Mouse (Mus musculus) adrenal gland, postnatal 36 days (tissue): Measurements from ENCODE around the gene H2-Q7. TPM values are rescaled to one million over a fixed set of nuclear protein-coding genes. Genes with fewer than 3 reads are reported as not detected.
"Not testable (repeated sequence)": the region's sequence is repeated elsewhere in the genome, so short reads cannot be mapped to it uniquely, and the experiment has no call there.

Experiments used
- DNase-seq, 2 experiments: peaks; one replicate each; pipeline ENCODE4 v3.0.0; 2021; ENCODE audit warnings: mixed read lengths in 1 of 2
- total RNA-seq, 2 experiments: library from RNA; stranded (reverse); gene quantifications; 2 replicates each; pipeline ENCODE4 v1.2.3; 2021

Gene H2-Q7
- total RNA-seq, 2 experiments from 2014 or later: 3.8 to 7.4 TPM

DNA sequence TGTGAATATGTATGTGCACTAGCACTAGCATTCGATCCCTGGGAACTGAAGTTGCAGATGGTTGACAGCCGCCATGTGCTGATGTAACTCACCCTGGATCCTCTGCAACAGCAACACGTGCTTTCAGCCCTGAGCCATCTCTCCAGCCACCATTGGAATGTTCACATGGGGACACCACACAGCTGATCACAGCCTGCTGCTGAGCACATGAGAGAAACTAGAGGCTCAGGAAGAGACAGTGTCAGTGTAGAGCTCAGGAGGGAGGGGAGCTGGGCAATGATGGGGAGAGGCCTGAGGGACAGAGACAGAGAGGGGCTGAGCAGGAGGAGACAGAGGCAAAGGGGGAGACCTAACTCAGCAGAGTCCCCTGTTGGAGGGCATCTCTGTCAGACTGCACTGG, 3.4 kb upstream of the H2-Q7 start:
- not testable (repeated sequence) for DNase-seq

DNA sequence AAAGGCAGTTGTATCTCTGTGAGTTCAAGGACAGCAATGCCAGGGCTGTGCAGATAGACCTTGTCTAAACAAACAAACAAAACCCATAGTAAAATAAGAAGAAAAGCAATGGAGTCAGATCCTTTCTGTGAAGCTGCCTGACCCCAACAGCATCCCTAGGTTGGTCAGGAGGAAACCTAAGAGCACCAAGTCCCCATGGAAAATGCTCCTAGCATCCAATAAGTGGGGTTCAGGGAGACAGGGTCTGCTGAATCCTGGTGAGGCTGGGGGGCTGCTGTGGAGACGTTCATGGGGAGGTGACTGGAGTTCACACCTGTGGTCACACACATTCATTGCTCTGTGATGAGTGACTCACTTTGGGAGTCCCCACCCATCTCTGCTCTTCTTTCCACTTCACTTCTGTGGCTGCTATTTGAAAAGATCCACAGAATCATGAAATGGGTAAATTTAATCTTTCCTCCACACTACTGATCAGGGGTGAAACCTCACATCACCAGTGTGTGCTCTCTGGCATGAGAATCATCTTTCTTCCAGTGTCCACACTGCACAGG, 1.5 kb upstream of the H2-Q7 start:
- DNase-seq: not testable (repeated sequence)

DNA sequence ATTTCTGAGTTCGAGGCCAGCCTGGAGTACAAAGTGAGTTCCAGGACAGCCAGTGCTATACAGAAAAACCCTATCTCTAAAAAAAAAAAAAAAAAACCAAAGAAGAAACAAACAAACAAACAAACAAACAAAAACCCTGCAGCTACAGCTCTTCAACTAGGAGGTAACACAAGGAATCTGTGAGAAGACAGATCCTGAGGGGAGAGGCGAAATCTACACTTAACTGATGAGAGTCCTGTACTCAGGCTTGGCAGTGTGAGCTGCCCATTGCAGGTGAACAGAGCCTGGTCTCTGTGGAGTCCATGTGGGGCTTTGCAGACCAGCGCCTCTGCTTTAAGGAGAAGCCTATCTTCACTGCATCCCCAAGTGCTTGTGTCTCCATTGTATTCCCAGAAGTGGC, 560 bp upstream of the H2-Q7 start:
- not testable (repeated sequence) for DNase-seq

DNA sequence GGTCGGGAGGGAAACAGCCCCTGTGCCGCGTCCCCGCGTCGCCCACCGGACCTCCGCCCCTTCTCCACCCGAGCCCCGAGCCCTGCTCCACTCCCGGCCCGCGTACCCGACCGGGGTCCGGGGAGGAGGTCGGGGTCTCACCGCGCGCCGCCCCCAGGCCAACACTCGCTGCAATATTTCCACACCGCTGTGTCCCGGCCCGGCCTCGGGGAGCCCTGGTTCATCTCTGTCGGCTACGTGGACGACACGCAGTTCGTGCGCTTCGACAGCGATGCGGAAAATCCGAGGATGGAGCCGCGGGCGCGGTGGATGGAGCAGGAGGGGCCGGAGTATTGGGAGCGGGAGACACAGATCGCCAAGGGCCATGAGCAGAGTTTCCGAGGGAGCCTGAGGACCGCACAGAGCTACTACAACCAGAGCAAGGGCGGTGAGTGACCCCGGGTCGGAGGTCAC, 366 bp downstream of the H2-Q7 start:
- DNase-seq: peak; percentile 28 to 46

DNA sequence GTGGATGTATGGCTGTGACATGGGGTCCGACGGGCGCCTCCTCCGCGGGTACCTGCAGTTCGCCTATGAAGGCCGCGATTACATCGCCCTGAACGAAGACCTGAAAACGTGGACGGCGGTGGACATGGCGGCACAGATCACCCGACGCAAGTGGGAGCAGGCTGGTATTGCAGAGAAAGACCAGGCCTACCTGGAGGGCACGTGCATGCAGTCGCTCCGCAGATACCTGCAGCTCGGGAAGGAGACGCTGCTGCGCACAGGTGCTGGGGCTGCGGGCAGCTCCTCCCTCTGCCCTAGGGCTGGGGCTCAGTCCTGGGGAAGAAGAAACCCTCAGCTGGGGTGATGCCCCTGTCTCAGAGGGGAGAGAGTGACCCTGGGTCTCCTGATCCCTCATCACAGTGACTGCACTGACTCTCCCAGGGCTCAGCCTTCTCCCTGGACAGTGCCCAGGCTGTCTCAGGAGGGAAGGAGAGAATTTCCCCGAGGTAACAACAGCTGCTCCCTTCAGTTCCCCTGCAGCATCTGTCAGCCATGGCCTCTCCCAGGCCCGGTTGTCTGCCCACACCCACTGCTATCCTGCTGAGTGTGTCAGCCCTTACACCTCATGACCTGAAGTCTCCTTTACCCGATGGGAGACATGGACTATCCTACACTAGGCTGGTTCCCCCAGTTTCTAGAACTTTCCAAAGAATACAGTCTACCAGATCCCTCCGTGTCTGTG, 1.1 kb downstream of the H2-Q7 start:
- not testable (repeated sequence) for DNase-seq

DNA sequence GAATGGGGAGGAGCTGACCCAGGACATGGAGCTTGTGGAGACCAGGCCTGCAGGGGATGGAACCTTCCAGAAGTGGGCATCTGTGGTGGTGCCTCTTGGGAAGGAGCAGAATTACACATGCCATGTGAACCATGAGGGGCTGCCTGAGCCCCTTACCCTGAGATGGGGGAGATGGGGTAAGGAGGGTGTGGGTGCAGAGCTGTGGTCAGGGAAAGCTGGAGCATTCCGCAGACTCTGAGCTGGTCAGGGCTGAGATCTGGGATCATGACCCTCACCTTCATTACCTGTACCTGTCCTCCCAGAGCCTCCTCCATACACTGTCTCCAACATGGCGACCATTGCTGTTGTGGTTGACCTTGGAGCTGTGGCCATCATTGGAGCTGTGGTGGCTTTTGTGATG, 3.4 kb downstream of the H2-Q7 start:
- not testable (repeated sequence) for DNase-seq

DNA sequence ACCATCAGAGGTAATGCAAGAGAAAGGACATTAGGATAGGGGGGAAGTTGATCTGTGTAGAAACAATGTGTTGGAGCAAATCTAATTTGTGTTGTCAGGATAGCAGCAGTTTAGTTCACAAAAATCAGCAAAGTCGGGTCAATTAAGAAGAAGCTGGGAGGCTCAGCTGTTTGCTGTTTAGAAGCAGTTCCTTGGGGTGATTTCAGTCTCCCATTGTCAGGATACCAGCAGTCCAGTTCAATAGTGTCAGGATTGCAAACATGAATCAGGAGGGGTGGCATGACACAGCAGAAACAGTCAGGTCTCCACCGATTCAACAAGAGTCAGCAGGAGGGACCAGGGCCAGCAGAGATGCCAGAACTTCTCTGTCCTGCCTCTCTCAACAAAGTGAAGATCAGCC, 5.6 kb downstream of the H2-Q7 start:
- not testable (repeated sequence) for DNase-seq

DNA sequence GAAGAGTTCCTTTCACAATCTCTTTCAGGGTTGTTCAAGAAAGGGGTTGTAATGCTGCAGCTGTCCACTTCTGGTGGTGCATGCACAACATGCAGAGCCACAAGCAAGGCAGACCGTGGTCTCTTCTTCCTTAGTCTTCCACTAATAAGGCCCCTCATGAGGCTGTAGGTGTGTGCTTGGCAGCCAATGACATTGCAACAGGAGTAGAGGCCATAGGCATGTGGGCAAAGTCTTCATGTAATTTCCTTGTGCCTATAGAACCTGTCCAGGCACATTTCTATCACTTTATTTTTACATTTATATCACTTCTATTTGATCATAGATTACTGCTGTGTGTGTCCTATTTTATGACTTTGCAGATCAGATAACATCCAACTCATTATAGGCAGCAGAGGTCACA, 19.3 kb downstream of the H2-Q7 start:
- DNase-seq: not testable (repeated sequence)

DNA sequence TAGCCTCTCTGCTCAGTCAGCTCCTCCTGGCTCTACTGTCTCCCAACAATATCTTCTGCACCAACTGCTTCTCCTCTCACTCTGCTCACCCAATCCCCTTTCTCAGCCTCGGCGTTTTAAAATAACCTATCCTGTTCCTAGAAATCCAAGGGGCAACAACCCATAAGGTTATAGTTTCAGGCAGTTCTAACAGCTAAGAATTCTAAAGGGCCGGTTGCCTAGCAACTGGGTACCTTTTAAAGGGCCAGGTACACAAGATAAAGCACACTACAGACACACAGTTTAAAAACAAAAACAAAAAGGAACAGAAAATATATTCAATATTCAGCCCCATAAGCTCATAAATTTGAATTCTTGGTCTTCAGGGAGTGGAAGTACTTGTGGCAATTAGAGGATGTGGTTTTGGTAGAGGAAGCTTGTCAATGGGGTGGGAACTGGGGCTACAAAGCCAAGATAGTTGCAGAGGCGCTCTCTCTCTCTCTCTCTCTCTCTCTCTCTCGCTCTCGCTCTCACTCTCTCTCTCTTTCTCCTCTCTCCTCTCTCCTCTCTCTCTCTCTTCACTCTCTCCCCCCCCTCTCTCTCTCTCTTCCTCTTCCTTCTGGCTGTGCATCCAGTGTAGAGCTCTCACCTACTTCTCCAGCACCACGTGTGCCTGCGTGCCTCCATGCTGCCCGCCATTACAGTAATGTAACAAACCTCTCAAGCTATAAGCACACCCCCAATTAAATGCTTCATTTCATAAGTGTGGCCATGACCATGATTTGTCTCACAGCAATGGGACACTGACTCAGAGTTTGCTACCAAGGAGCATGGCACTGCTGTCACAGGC, 21.8 kb downstream of the H2-Q7 start:
- not testable (repeated sequence) for DNase-seq

DNA sequence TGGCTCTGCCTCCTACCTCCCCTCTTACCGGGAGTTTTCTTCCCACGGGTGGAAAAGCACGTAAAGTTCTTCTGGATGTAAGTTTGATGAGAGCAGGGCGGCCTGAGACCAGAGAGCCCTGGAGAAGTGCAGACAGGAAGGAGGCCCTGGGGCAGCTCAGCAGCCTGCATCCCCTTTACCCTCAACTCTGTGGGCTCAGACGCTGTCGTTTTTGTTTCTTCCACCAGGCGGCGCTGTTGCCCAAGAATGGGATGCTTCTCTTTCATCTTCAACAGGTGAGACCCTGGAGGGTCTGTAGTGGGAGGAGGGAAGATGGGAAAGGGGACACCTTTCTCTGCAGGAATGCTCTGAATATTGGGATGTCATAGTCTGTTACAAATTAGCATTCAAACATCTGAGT, 26.7 kb downstream of the H2-Q7 start:
- DNase-seq: not testable (repeated sequence)

DNA sequence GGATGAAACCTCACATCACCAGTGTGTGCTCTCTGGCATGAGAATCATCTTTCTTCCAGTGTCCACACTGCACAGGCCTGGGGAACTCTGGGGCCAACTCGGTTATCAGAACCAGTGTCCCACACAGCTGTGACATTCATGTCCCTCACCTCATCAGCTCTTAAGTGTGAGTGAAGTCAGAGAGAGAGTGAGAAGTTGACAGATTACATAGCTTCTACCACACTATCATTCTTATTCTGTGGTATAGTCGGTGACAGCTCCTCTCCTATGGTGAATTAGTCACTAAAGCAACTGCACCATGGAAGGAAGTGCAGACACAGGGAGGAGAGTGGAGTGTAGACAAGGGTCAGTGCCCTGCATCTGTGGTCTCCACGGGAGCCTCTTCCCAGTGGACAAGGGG, 30.0 kb downstream of the H2-Q7 start:
- not testable (repeated sequence) for DNase-seq

DNA sequence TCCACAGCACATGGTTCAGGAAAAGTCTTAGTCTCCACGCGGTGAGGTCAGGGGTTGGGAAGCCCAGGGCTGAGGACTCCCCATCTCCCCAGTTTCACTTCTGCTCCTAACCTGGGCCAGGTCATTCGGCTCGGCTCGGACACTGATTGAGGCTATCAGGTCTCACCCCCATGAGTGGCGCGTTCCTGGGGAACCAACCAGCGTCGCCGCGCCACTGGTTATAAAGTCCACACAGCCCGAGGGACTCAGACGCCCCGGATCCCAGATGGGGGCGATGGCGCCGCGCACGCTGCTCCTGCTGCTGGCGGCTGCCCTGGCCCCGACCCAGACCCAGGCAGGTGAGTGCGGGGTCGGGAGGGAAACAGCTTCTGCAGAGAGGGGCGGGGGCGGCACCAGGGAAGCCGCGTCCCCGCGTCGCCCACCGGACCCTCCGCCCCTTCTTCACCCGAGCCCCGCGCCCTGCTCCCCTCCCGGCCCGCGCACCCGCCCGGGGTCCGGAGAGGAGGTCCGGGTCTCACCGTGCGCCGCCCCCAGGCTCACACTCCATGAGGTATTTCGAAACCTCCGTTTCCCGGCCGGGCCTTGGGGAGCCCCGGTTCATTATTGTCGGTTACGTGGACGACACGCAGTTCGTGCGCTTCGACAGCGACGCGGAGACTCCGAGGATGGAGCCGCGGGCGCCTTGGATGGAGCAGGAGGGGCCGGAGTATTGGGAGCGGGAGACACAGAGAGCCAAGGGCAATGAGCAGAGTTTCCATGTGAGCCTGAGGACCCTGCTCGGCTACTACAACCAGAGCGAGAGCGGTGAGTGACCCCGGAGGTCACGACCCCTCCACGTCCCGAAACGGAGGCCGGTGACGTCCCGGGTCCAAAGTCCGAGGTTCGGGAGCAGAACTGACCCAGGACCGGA, 31.1 kb downstream of the H2-Q7 start, which contains the start of gene H2-Q10:
Gene H2-Q10 (plus strand): TSS at position 248 of the 910 bp plus-strand sequence.
- DNase-seq: peak in 1 of 2 experiments; percentile 23

DNA sequence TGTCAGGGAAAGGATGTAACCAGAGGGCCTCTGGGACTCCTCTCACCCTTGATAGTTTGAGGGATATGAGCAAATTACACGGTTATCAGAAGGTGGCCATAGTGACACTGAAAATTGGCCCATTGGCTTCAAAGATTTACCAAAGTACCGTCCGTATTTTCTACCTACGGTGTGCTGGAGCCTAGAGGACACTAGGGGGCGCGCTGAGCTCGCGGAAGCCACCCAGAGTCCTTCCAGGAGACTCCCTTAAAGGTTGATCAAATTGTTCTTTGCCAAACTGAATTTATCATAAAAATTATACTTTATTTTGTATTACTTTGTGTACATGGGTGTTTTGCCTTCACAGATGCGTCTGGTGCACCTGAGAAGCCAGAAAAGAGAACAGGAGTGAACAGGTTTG, 45.1 kb downstream of the H2-Q7 start:
- DNase-seq: peak; percentile 70 to 73

DNA sequence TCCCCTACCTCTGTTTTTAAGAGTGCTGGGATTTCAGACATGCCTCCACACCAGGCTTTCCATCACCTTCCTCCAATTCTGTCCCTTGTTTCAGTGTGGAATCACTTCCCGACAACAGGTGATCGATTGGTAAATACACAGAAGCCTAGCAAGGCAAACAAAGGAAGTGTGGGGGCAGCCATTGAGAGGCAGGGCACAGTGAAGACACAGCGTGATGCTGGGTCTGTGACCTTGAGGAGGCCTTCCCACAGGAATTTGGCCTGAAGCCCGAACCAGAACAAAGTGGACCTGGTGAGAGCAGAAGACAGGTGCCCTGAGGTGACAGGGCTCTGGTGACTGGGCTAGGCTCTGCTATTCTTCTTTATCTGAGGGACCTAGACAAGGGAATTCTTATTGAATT, 46.7 kb downstream of the H2-Q7 start:
- peak in 1 of 2 experiments; percentile 11 for DNase-seq

DNA sequence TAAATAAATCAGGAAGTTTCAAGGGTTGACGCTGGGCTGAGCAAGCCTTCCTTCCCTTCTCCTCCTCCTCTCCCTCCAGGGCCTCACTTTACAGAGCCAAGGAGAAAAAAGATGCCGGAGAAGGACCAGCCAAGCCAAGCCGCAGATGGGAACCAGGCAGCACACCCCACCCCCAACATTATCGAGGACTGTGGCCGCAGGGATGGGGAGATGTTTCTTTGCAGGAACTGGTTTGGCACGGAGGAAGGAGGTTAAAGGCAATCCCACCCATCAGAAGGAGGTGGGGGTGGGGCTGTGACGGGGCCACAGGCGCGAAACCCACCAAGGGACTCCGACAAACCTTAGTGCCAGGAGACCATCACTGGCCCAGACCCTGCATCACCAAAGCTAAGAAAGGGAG, 47.8 kb downstream of the H2-Q7 start:
- no peak for DNase-seq

DNA sequence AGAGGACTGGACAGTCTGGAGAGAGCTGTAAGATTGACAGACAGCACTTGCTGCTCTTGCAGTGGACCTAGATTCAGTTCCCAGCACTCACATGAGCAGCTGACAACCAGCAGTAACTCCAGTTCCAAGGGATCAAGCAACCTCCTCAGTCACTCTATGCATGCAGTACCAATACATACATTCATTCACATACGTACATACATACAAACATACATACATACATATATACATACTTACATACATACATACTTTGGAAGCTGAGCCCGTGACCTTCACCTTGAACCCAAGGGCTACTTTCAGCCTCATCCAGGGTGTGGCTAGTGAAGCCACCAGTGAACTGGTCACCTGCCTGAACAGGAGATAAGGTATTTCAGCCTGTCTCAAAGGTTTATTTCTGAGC, 49.1 kb downstream of the H2-Q7 start:
- DNase-seq: no peak

DNA sequence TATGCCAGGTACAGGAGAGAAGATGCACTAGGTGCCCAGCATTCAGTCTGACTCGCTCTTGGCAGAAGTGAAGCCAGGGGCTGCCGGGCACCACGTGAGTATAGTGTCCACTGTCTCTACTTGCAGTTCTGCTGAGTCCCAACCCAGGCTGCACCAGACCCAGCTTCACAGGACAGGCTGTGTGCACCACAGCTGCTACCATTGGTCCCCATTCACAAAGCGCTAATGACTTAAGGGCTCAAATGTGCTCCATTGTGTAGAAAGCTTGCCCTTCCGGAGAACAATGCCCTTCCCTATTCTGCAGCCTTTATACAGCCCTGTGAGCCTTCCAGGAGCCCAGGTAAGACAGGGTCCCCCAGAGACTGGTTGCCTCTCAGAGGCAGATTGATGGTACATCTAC, 51.4 kb downstream of the H2-Q7 start:
- no peak for DNase-seq
